Mouse (Mus musculus): Measurements from ENCODE around the gene Il5. TPM values are rescaled to one million over a fixed set of nuclear protein-coding genes. Genes with fewer than 3 reads are reported as not detected.

The Il5 gene
- polyA plus RNA-seq, 2 experiments from 2014 or later = not detected

DNA sequence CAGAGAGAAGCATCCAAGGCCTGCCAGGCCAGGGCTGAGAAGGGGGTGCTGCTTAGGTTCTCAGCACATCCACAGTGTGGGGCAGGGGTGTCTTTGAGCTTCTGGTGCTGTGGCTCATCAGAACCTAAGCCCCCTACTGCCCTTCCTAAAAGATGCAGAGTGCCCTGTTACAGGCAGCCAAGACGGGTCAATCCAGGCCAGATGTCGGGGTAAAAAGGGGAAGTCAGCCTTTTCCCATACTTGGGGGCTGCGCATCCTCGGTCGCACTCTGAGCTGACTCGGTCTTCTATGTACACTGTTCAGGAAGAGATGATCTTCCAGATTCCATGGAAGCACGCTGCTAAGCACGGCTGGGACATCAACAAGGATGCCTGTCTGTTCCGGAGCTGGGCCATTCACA lies 51.9 kb downstream of the Il5 start:
- no peak for ATAC-seq

DNA sequence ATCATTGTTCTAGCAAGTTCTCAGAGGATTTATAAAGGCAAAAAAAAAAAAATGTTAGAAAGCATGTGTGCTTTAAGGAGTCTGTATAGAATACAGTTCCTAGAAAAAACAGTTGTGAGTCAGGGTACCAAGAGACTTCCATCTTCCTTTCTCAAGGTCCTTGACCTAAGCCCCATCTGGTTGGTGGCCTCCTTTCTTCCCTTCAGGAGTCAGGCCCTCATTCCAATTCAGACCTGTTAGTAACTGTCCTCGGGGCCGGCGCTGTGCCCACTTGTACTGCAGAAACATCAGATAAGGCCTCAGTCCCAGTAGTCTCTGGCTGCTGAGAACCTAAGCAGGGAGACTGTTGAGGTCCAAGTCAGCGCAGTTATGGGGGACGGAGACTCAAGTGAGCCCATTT lies 52.5 kb downstream of the Il5 start, which contains the start of gene Gm17334:
Gm17334 (minus strand) TSS at position 101 of the 400 bp plus-strand sequence.
- ATAC-seq = no peak

DNA sequence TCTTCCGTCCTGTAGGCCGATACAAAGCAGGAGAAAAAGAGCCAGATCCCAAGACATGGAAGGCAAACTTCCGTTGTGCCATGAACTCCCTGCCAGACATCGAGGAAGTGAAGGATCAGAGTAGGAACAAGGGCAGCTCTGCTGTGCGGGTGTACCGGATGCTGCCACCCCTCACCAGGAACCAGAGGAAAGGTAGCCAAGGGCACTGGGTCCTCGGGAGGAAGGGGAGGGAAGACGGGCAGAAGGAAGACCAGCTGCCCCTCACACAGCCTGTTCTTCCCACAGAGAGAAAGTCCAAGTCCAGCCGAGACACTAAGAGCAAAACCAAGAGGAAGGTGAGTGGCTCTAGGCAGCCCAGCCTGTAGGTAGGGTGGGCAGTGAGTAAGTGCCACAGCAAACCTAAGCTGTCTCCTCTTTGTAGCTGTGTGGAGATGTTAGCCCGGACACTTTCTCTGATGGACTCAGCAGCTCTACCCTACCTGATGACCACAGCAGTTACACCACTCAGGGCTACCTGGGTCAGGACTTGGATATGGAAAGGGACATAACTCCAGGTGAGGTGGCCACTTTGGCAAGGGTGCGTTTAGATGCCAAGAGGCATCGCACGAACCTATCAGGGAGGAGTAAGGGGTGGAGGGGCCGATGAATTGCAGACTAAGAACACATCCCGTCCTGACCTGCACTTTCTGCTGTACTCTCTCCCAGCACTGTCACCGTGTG lies 53.2 kb downstream of the Il5 start:
- no peak for ATAC-seq

Other genes with a start within 250 kb of the Il5 start
- gene Gm9945, start 240.6 kb upstream of the Il5 start, polyA plus RNA-seq (2017; shearing (Covaris generic)) = not detected
- gene Sowaha, start 240.5 kb upstream of the Il5 start, polyA plus RNA-seq (2017; shearing (Covaris generic)) = not detected
- gene Sept8, start 201.5 kb upstream of the Il5 start, polyA plus RNA-seq (2017; shearing (Covaris generic)) = 1 to 10 TPM in 1 of 2 experiments, under 1 TPM in 1; 0.95 to 1.0 TPM
- gene Kif3a, start 153.4 kb upstream of the Il5 start, polyA plus RNA-seq (2017; shearing (Covaris generic)) = 1 to 10 TPM; 8.1 to 8.7 TPM
- 1 to 10 TPM; 3.1 to 4.0 TPM for gene Il4, start 102.1 kb upstream of the Il5 start, polyA plus RNA-seq (2017; shearing (Covaris generic))
- not detected for gene Il13, start 86.1 kb upstream of the Il5 start, polyA plus RNA-seq (2017; shearing (Covaris generic))
- 10 to 100 TPM; 47.8 to 50.7 TPM for gene Rad50, start 13.5 kb upstream of the Il5 start, polyA plus RNA-seq (2017; shearing (Covaris generic))
- gene Irf1, start 49.2 kb downstream of the Il5 start, polyA plus RNA-seq (2017; shearing (Covaris generic)) = 100 to 1,000 TPM; 310 to 397 TPM
- 1 to 10 TPM; 6.1 to 9.8 TPM for gene Gm17334, start 52.4 kb downstream of the Il5 start, polyA plus RNA-seq (2017; shearing (Covaris generic))
- 10 to 100 TPM; 31.5 to 32.1 TPM for gene Gm12216, start 138.5 kb downstream of the Il5 start, polyA plus RNA-seq (2017; shearing (Covaris generic))
- gene Slc22a5, start 170.9 kb downstream of the Il5 start, polyA plus RNA-seq (2017; shearing (Covaris generic)) = 10 to 100 TPM; 25.9 to 29.3 TPM